Mouse (Mus musculus) naive thymus-derived CD4-positive, alpha-beta T cell, adult 2 months (primary cell): ENCODE results near the gene Gm20388.
"Not testable (repeated sequence)": the region's sequence is repeated elsewhere in the genome, so short reads cannot be mapped to it uniquely, and the experiment has no call there.

Experiments used
- DNase-seq: peaks from one replicate; pipeline ENCODE4 v3.0.0-alpha.2; 2011; ENCODE audit warnings: low read depth

Gm20388 gene

GRCm38 (mm10) chr8:123896774-123897173, 3986.1 kb downstream of the Gm20388 start:
- DNase-seq: no peak

- no peak for DNase-seq
Observed at GRCm38 (mm10) chr8:123898576-123898975, 3987.9 kb downstream of the Gm20388 start.

GRCm38 (mm10) chr8:123899366-123899765, 3988.7 kb downstream of the Gm20388 start:
- no peak for DNase-seq

- no peak for DNase-seq
Observed at GRCm38 (mm10) chr8:123902653-123903052, 3992.0 kb downstream of the Gm20388 start.

GRCm38 (mm10) chr8:123907604-123908003, 3997.0 kb downstream of the Gm20388 start:
- no peak for DNase-seq

- no peak for DNase-seq
Observed at GRCm38 (mm10) chr8:123912265-123912664, 4001.6 kb downstream of the Gm20388 start.

- DNase-seq: no peak
Observed at GRCm38 (mm10) chr8:123914635-123915034, 4004.0 kb downstream of the Gm20388 start.

- DNase-seq: peak; percentile 82
Observed at GRCm38 (mm10) chr8:123924719-123925118, 4014.1 kb downstream of the Gm20388 start.

GRCm38 (mm10) chr8:123925671-123926070, 4015.0 kb downstream of the Gm20388 start:
- no peak for DNase-seq

GRCm38 (mm10) chr8:123929026-123929425, 4018.4 kb downstream of the Gm20388 start:
- DNase-seq: no peak

GRCm38 (mm10) chr8:123948942-123949685, 4038.5 kb downstream of the Gm20388 start, which contains the start of gene Nup133:
Gene Nup133, minus strand, starts transcription at chr8:123949265.
- DNase-seq: peak; percentile 100

GRCm38 (mm10) chr8:123949686-123949986, 4039.0 kb downstream of the Gm20388 start:
- DNase-seq: no peak

GRCm38 (mm10) chr8:123950077-123950802, 4039.6 kb downstream of the Gm20388 start:
- peak; percentile 86 for DNase-seq

- DNase-seq: no peak
Observed at GRCm38 (mm10) chr8:123953686-123954085, 4043.0 kb downstream of the Gm20388 start.

GRCm38 (mm10) chr8:123954246-123954645, 4043.6 kb downstream of the Gm20388 start:
- no peak for DNase-seq

- DNase-seq: no peak
Observed at GRCm38 (mm10) chr8:123958130-123958529, 4047.5 kb downstream of the Gm20388 start.

- no peak for DNase-seq
Observed at GRCm38 (mm10) chr8:123959473-123959872, 4048.8 kb downstream of the Gm20388 start.

- no peak for DNase-seq
Observed at GRCm38 (mm10) chr8:123960056-123960455, 4049.4 kb downstream of the Gm20388 start.

GRCm38 (mm10) chr8:123960556-123960955, 4049.9 kb downstream of the Gm20388 start:
- DNase-seq: not testable (repeated sequence)

- peak; percentile 45 for DNase-seq
Observed at GRCm38 (mm10) chr8:123961371-123961770, 4050.7 kb downstream of the Gm20388 start.

- peak; percentile 42 for DNase-seq
Observed at GRCm38 (mm10) chr8:123966896-123967295, 4056.3 kb downstream of the Gm20388 start.

GRCm38 (mm10) chr8:123973495-123973894, 4062.9 kb downstream of the Gm20388 start:
- no peak for DNase-seq

- DNase-seq: no peak
Observed at GRCm38 (mm10) chr8:123977499-123977898, 4066.9 kb downstream of the Gm20388 start.
